Mouse (Mus musculus) pancreas, adult 10 weeks (tissue): ENCODE results near the gene Gm17332. TPM values are rescaled to one million over a fixed set of nuclear protein-coding genes. Genes with fewer than 3 reads are reported as not detected.

Experiments
- polyA plus RNA-seq: library from polyadenylated mRNA; stranded (reverse); fragments of 350-450 nt; fragmentation: Illumina TruSeq; extraction: RNeasy Lipid Tissue Mini Kit (QIAGEN cat#74804); gene quantifications from one replicate; pipeline ENCODE4 v1.2.3, GENCODE M21; 2015; ENCODE audit warnings: low read depth, low replicate concordance; ENCODE audit not compliant: insufficient read depth

The Gm17332 gene
- polyA plus RNA-seq = not detected

GRCm38 (mm10) chr11:31182362-31182761 is at the start of gene Gm17332:
Gene Gm17332 (minus strand): TSS chr11:31182462.

Other genes starting within 250 kb of the Gm17332 start
- gene Erlec1, start 228.1 kb downstream of the Gm17332 start, polyA plus RNA-seq = 16.5 TPM
- gene Chac2, start 196.1 kb downstream of the Gm17332 start, polyA plus RNA-seq = 6.2 TPM
- 5.3 TPM for gene Stc2, start 187.6 kb upstream of the Gm17332 start, polyA plus RNA-seq